Mouse (Mus musculus) MEL (cell line): ENCODE measurements at regions not wholly inside any gene's neighbourhood (a gene's known extent, or its start where the extent isn't known, plus 50 kb on each side); places are given as distances from the start of the nearest gene placed in this dataset.

Source experiments
- DNase-seq: peaks from one replicate; pipeline ENCODE4 v3.0.0; 2011; ENCODE audit warnings: low read depth, low spot score
- H3K27ac ChIP-seq: 2 replicates; pipeline ENCODE4 v1.5.1; 2012; ENCODE audit warnings: low read depth, mild to moderate bottlenecking, control low read depth, low read length, moderate library complexity; ENCODE audit not compliant: control insufficient read depth
- H3K27me3 ChIP-seq, 2 experiments: fragments of 150-350 bp in 1 of 2; sonication (generic) in 1 of 2; 2 replicates each; pipeline ENCODE4 v1.6.1; 2012; ENCODE audit warnings: low read length in 2 of 2, mild to moderate bottlenecking in 2 of 2, improper control_type of control experiment in 1 of 2, moderate library complexity in 1 of 2; ENCODE audit not compliant: insufficient read depth in 2 of 2, control insufficient read depth in 1 of 2
- H3K36me3 ChIP-seq, 2 experiments: 2 replicates each; pipeline ENCODE4 v1.6.1; 2012 to 2014; ENCODE audit warnings: low read length in 2 of 2, improper control_type of control experiment in 1 of 2, inconsistent platforms in 1 of 2, mild to moderate bottlenecking in 1 of 2; ENCODE audit not compliant: insufficient read depth in 2 of 2, control insufficient read depth in 1 of 2
- H3K4me1 ChIP-seq, 2 experiments: fragments of 150-350 bp in 1 of 2; sonication (generic) in 1 of 2; 2 replicates each; pipeline ENCODE4 v1.6.1; 2012; ENCODE audit warnings: low read length in 2 of 2, improper control_type of control experiment in 1 of 2, mild to moderate bottlenecking in 1 of 2; ENCODE audit not compliant: insufficient read depth in 2 of 2, control insufficient read depth in 1 of 2
- H3K4me3 ChIP-seq, 2 experiments: fragments of 150-350 bp in 1 of 2; sonication (generic) in 1 of 2; 2 replicates each; pipeline ENCODE4 v1.5.1; 2012; ENCODE audit warnings: low read depth in 2 of 2, low read length in 2 of 2, mild to moderate bottlenecking in 2 of 2, moderate library complexity in 2 of 2, control low read depth in 1 of 2, improper control_type of control experiment in 1 of 2; ENCODE audit not compliant: control insufficient read depth in 1 of 2, insufficient read depth in 1 of 2
- H3K79me2 ChIP-seq: 2 replicates; pipeline ENCODE4 v1.6.1; 2012; ENCODE audit warnings: mild to moderate bottlenecking, low read length, moderate library complexity; ENCODE audit not compliant: control insufficient read depth, poor library complexity, insufficient read depth
- H3K9ac ChIP-seq: 2 replicates; pipeline ENCODE4 v1.6.1; 2012; ENCODE audit warnings: low read depth, mild to moderate bottlenecking, control low read depth, low read length, moderate library complexity; ENCODE audit not compliant: control insufficient read depth, poor library complexity, severe bottlenecking
- H3K9me3 ChIP-seq: fragments of 150-350 bp; sonication (generic); replicated peaks from 2 replicates; pipeline ENCODE4 v1.6.1; 2012; ENCODE audit warnings: mild to moderate bottlenecking, low read length, improper control_type of control experiment, moderate library complexity; ENCODE audit not compliant: insufficient read depth
- BHLHE40 ChIP-seq: IDR thresholded peaks from 2 replicates; pipeline ENCODE4 v1.6.1; 2012; ENCODE audit warnings: low read depth, mild to moderate bottlenecking, inconsistent platforms, low read length, improper control_type of control experiment, borderline replicate concordance
- CHD1 ChIP-seq: IDR thresholded peaks from 2 replicates; pipeline ENCODE4 v1.6.1; 2012; ENCODE audit warnings: low read depth, mild to moderate bottlenecking, inconsistent platforms, low read length, improper control_type of control experiment
- CTCF ChIP-seq, 3 experiments: IDR thresholded peaks in 2 of 3; conservative IDR thresholded peaks in 1 of 3; 2 replicates each; pipeline ENCODE4 v1.5.1; 2011 to 2012; ENCODE audit warnings: low read length in 3 of 3, low read depth in 2 of 3, mild to moderate bottlenecking in 2 of 3, improper control_type of control experiment in 1 of 3, inconsistent platforms in 1 of 3, mixed read lengths in 1 of 3, moderate library complexity in 1 of 3; ENCODE audit not compliant: control insufficient read depth in 1 of 3, insufficient read depth in 1 of 3, poor library complexity in 1 of 3, severe bottlenecking in 1 of 3
- E2F4 ChIP-seq: IDR thresholded peaks from 2 replicates; pipeline ENCODE4 v1.6.1; 2011; ENCODE audit warnings: low read depth, low read length, improper control_type of control experiment, borderline replicate concordance
- ELF1 ChIP-seq: IDR thresholded peaks from 2 replicates; pipeline ENCODE4 v1.6.1; 2014; ENCODE audit warnings: low read depth, mild to moderate bottlenecking, inconsistent platforms, low read length, improper control_type of control experiment, moderate library complexity
- EP300 ChIP-seq, 2 experiments: IDR thresholded peaks; 2 replicates each; pipeline ENCODE4 v1.6.1; 2011; ENCODE audit warnings: improper control_type of control experiment in 2 of 2, low read length in 2 of 2, low read depth in 1 of 2, mild to moderate bottlenecking in 1 of 2
- GATA1 ChIP-seq: IDR thresholded peaks from 2 replicates; pipeline ENCODE4 v1.6.1; 2011; ENCODE audit warnings: low read depth, low read length, improper control_type of control experiment
- HCFC1 ChIP-seq: IDR thresholded peaks from 2 replicates; pipeline ENCODE4 v1.6.1; 2012; ENCODE audit warnings: low read depth, mild to moderate bottlenecking, inconsistent platforms, low read length, improper control_type of control experiment, moderate library complexity
- MAFK ChIP-seq: IDR thresholded peaks from 2 replicates; pipeline ENCODE4 v1.6.1; 2011; ENCODE audit warnings: low read depth, mild to moderate bottlenecking, low read length, improper control_type of control experiment, borderline replicate concordance
- MAZ ChIP-seq: IDR thresholded peaks from 2 replicates; pipeline ENCODE4 v1.6.1; 2012; ENCODE audit warnings: low read depth, mild to moderate bottlenecking, inconsistent platforms, low read length, improper control_type of control experiment
- MEF2A ChIP-seq: IDR thresholded peaks from 2 replicates; pipeline ENCODE4 v1.6.1; 2014; ENCODE audit warnings: low read depth, mild to moderate bottlenecking, inconsistent platforms, low read length, improper control_type of control experiment; ENCODE audit not compliant: poor library complexity, insufficient replicate concordance, severe bottlenecking; ENCODE audit errors: extremely low read depth
- MXI1 ChIP-seq: IDR thresholded peaks from 2 replicates; pipeline ENCODE4 v1.6.1; 2011; ENCODE audit warnings: mild to moderate bottlenecking, low read depth, low read length, improper control_type of control experiment
- MYC ChIP-seq: IDR thresholded peaks from 2 replicates; pipeline ENCODE4 v1.6.1; 2011; ENCODE audit warnings: low read depth, mild to moderate bottlenecking, low read length, improper control_type of control experiment, moderate library complexity
- RAD21 ChIP-seq: IDR thresholded peaks from 2 replicates; pipeline ENCODE4 v1.6.1; 2011; ENCODE audit warnings: mild to moderate bottlenecking, low read depth, low read length, improper control_type of control experiment
- RCOR1 ChIP-seq: IDR thresholded peaks from 2 replicates; pipeline ENCODE4 v1.6.1; 2012; ENCODE audit warnings: low read depth, mild to moderate bottlenecking, inconsistent platforms, low read length, improper control_type of control experiment
- SIN3A ChIP-seq: IDR thresholded peaks from 2 replicates; pipeline ENCODE4 v1.6.1; 2012; ENCODE audit warnings: low read length, improper control_type of control experiment, inconsistent platforms
- SMC3 ChIP-seq: IDR thresholded peaks from 2 replicates; pipeline ENCODE4 v1.6.1; 2011; ENCODE audit warnings: low read depth, low read length, improper control_type of control experiment
- TBP ChIP-seq: IDR thresholded peaks from 2 replicates; pipeline ENCODE4 v1.8.0; 2011; ENCODE audit warnings: low read depth, low read length, improper control_type of control experiment
- ZC3H11A ChIP-seq: IDR thresholded peaks from 2 replicates; pipeline ENCODE4 v1.6.1; 2012; ENCODE audit warnings: low read depth, mild to moderate bottlenecking, inconsistent platforms, low read length, improper control_type of control experiment
- ZKSCAN1 ChIP-seq: IDR thresholded peaks from 2 replicates; pipeline ENCODE4 v1.6.1; 2012; ENCODE audit warnings: low read depth, mild to moderate bottlenecking, inconsistent platforms, low read length, improper control_type of control experiment, moderate library complexity
- ZMIZ1 ChIP-seq: IDR thresholded peaks from 2 replicates; pipeline ENCODE4 v1.6.1; 2012; ENCODE audit warnings: low read depth, mild to moderate bottlenecking, inconsistent platforms, low read length, improper control_type of control experiment, moderate library complexity
- ZNF384 ChIP-seq: IDR thresholded peaks from 2 replicates; pipeline ENCODE4 v1.6.1; 2012; ENCODE audit warnings: low read depth, mild to moderate bottlenecking, inconsistent platforms, low read length, improper control_type of control experiment

DNA sequence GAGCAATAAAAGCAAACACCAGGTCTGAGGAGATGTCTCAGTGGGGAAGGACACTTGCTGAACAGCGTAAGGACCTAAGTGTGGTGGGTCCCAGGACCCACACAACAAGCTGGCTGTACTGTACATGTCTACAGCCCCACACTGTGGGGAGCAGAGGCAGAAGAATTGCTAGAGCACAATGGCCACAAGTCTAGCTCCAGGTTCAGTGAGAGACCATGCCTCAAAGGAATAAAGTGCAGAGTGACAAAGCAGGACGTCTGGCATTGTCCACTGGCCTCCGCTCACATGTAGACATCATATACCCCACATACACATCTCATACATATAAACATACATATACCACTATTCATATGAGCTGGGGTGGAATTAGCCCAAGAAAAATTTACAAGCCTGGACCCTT, 77.4 kb downstream of the Mtx3 start:
- Histone ChIP-seq H3K4me3 (no peak overlapping the region), H3K9me3 (no peaks in the 10 kb centered on the region), H3K9ac (no peak overlapping the region), H3K4me1 (no peaks in the 10 kb centered on the region), H3K36me3 (no peaks in the 10 kb centered on the region), H3K27me3 (no peaks in the 10 kb centered on the region), H3K27ac (no peak overlapping the region), H3K79me2 (no peaks in the 10 kb centered on the region)
- TF ChIP-seq EP300 (IDR thresholded peaks at IDR 0.05; ENCODE audit: low read depth in 1 of 2, low read length in 2 of 2), result no peak
- TF ChIP-seq ZMIZ1, result no peak
- TF ChIP-seq RCOR1, result no peak
- no peak for TF ChIP-seq MYC
- no peak for TF ChIP-seq SIN3A
- TF ChIP-seq ZNF384, result no peak
- TF ChIP-seq MEF2A, result no peak
- TF ChIP-seq SMC3, result no peak
- no peak for TF ChIP-seq MAFK
- no peak for TF ChIP-seq MAZ
- no peak for DNase-seq

DNA sequence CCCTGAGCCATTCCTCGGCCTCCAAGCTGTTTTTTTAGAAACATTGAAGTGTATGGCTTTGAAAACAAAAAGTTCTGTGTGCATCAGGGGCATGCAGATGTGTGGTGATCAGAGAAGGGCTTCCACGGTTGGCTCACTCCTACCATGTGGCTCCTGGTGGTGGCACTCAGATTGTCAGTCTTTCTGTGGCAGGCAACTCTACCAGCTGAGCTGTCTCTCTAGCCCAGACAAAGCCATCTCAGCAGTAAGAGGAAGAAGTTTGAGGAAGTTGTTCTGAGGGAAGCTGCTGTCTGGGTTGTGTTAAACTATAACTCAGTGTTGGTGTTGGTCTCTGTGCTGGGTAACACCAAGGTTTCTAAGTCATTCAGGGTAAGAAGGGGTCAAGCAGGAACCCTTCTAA, 78.9 kb downstream of the Mtx3 start:
- H3K9me3 ChIP-seq, result no peaks in the 10 kb centered on the region
- DNase-seq, result peak; percentile 64

GRCm38 (mm10) chr13:92924021-92924420, 79.5 kb downstream of the Mtx3 start:
- TF ChIP-seq CHD1 (no peak), E2F4 (no peak), MXI1 (no peak), ZNF384 (no peak), RAD21 (no peak), HCFC1 (no peak), ELF1 (no peak), CTCF (IDR thresholded peaks at IDR 0.05 in 2 of 3, conservative IDR thresholded peaks at IDR 0.05 in 1 of 3; ENCODE audit: control insufficient read depth in 1 of 3, insufficient read depth in 1 of 3, low read depth in 2 of 3, low read length in 3 of 3, poor library complexity in 1 of 3, severe bottlenecking in 1 of 3) (no peak), ZMIZ1 (no peak), GATA1 (no peak), BHLHE40 (no peak), ZKSCAN1 (no peak)

More for the DNA sequence above, 78.9 kb downstream of the Mtx3 start:
- H3K79me2 ChIP-seq, result no peaks in the 10 kb centered on the region
- no peaks in the 10 kb centered on the region for H3K36me3 ChIP-seq
- no peak overlapping the region for H3K27ac ChIP-seq
- no peaks in the 10 kb centered on the region for H3K4me1 ChIP-seq
- H3K4me3 ChIP-seq, result no peak overlapping the region
- H3K27me3 ChIP-seq, result no peaks in the 10 kb centered on the region
- H3K9ac ChIP-seq, result no peak overlapping the region
- TF ChIP-seq TBP (peak; percentile 56), ZC3H11A (no peak)

More at GRCm38 (mm10) chr13:92924021-92924420, 79.5 kb downstream of the Mtx3 start:
- Histone ChIP-seq H3K9me3 (no peaks in the 10 kb centered on the region), H3K9ac (no peak overlapping the region), H3K79me2 (no peaks in the 10 kb centered on the region), H3K4me1 (no peaks in the 10 kb centered on the region), H3K4me3 (no peak overlapping the region), H3K27ac (no peak overlapping the region), H3K36me3 (no peaks in the 10 kb centered on the region), H3K27me3 (no peaks in the 10 kb centered on the region)
- no peak for DNase-seq
